Mouse (Mus musculus) lung, embryonic 14.5 days (tissue): ENCODE measurements around the gene Cyp4v3. TPM values are rescaled to one million over a fixed set of nuclear protein-coding genes. Genes with fewer than 3 reads are reported as not detected.

Experiments used
- ATAC-seq: fragments of 200-750 bp; cut with Nextera tagmentation; 2 replicates; pipeline ENCODE4 v1.8.0; 2017; ENCODE audit warnings: mild to moderate bottlenecking, moderate TSS enrichment, moderate library complexity; ENCODE audit not compliant: insufficient read depth
- DNase-seq: peaks from one replicate; pipeline ENCODE4 v3.0.0-alpha.2; 2015
- H3K27ac ChIP-seq: fragments of 300-500 bp; sonication (generic); 2 replicates; pipeline ENCODE4 v1.5.1; 2014; ENCODE audit warnings: low read depth, mild to moderate bottlenecking, moderate library complexity
- H3K27me3 ChIP-seq: fragments of 300-500 bp; sonication (generic); 2 replicates; pipeline ENCODE4 v1.6.1; 2014; ENCODE audit warnings: low read length, control low read depth; ENCODE audit not compliant: insufficient read depth
- H3K36me3 ChIP-seq: fragments of 300-500 bp; sonication (generic); 2 replicates; pipeline ENCODE4 v1.6.1; 2014; ENCODE audit warnings: control low read depth; ENCODE audit not compliant: insufficient read depth
- H3K4me1 ChIP-seq: fragments of 300-500 bp; sonication (generic); 2 replicates; pipeline ENCODE4 v1.6.1; 2014; ENCODE audit warnings: antibody characterized with exemption, control low read depth; ENCODE audit not compliant: insufficient read depth
- H3K4me2 ChIP-seq: fragments of 300-500 bp; sonication (generic); 2 replicates; pipeline ENCODE4 v1.6.1; 2014; ENCODE audit warnings: mild to moderate bottlenecking
- H3K4me3 ChIP-seq: fragments of 300-500 bp; sonication (generic); 2 replicates; pipeline ENCODE4 v1.5.1; 2014; ENCODE audit warnings: low read depth, low read length
- H3K9ac ChIP-seq: fragments of 300-500 bp; sonication (generic); 2 replicates; pipeline ENCODE4 v1.6.1; 2014
- H3K9me3 ChIP-seq: fragments of 300-500 bp; sonication (generic); 2 replicates; pipeline ENCODE4 v1.6.1; 2016; ENCODE audit warnings: low read depth, low read length, control low read depth
- CTCF ChIP-seq: IDR thresholded peaks from 2 replicates; pipeline ENCODE4 v1.5.1; 2016; ENCODE audit warnings: antibody characterized with exemption, low read depth
- WGBS: fragments of 180-500 bp; shearing (Covaris S2); extraction: QIAGEN DNeasy Blood & Tissue Kit; methylation state at CpG from one replicate; pipeline ENCODE4 v1.1.7; 2014; 5-methylcytosine and 5-hydroxymethylcytosine counted together
- polyA plus RNA-seq: library from polyadenylated mRNA; unstranded; fragments of >200 nt; fragmentation: Nextera tagmentation; extraction: Ambion mirVana; gene quantifications from 2 replicates; pipeline ENCODE4 v1.2.1, GENCODE M21; 2014

Gene Cyp4v3
- polyA plus RNA-seq, result 0.75 and 1.5 TPM in 2 replicates

DNA sequence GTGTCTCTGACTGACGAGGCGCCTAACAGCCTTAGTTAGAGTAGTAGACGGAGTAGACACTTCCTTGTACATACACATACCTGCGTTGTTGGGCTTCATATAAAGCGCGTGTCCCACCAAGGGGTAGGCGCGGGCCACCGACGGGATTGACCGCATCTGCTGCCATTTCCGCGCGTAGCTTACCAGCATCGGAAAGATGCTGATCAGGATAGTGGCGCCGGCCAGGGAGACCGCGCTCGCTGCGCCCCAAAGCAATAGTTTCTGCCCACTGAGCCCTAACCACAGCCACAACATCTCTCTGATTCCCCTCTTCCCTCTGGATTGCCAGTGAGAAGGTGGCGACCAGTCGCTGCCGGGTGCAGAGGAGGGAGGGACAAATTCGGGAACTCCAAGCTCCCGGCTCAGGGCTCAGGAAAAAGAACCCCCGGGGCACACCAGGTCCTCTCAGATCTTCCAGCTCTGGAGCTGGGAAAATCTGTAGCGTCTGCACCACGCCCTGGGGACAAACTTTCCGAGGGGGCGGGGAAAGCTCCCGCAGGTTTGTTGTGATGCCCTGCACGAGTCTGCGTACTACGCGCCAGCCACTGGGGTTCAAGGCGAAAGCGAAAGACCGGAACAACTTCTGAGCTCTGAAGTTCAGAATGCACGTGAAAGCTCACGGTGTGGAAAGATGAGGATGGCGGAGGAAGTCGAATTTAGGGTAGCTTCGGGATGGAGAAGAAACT is at the start of gene Cyp4v3:
Gene Cyp4v3, minus strand, starts transcription at position 532 of the 725 bp plus-strand sequence.
- no peaks in the 10 kb centered on the region for H3K4me1 ChIP-seq
- H3K27me3 ChIP-seq, result no peaks in the 10 kb centered on the region
- peak within 1 kb of the TSS; percentile 88 for H3K4me2 ChIP-seq
- 1% methylated on average over 42 of the region's 44 CpGs for WGBS
- peak within 1 kb of the TSS; percentile 19; the same call in 1 of the 2 replicates for H3K27ac ChIP-seq
- H3K9ac ChIP-seq, result peak within 1 kb of the TSS; percentile 61
- H3K9me3 ChIP-seq, result no peaks in the 10 kb centered on the region
- no peak for TF ChIP-seq CTCF
- H3K36me3 ChIP-seq, result no peaks in the 10 kb centered on the region
- H3K4me3 ChIP-seq, result peak within 1 kb of the TSS; percentile 56
- ATAC-seq, result peak; percentile 90
- DNase-seq, result peak; percentile 77

DNA sequence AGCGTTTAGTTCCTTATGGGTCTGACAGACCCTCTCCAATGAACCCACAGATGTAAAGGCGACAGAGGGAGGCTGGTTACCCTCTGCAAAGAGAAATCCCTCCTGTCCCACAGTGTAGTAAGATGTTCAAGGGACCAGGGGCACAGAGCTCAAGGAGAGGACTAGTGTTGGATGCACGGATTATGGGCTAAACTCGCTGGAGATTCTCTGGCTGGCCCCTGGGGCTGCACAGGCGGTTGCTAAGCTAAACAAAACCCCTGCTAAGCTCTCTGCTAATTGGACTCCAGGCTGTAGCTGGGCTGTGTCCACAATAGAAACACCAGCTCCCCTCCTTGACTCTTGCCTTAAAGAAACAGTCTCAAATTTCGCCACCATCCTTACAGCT is 48.9 kb upstream of the Cyp4v3 start, which contains the start of gene Fam149a:
Gene Fam149a, minus strand, starts transcription at position 329 of the 385 bp plus-strand sequence.
- Histone ChIP-seq H3K36me3 (no peaks in the 10 kb centered on the region), H3K4me2 (peak within 1 kb of the TSS; percentile 71), H3K4me1 (peaks cover 9% of the 10 kb centered on the region), H3K27ac (no peak within 1 kb of the TSS), H3K27me3 (peaks cover 10% of the 10 kb centered on the region), H3K9me3 (no peaks in the 10 kb centered on the region), H3K4me3 (peak within 1 kb of the TSS; percentile 32), H3K9ac (peak within 1 kb of the TSS; percentile 32)
- WGBS, result 3% methylated on average over 6 of the region's 6 CpGs
- DNase-seq (peak; percentile 40), ATAC-seq (peak; percentile 68; the same call in 1 of the 2 replicates)
- no peak for TF ChIP-seq CTCF

DNA sequence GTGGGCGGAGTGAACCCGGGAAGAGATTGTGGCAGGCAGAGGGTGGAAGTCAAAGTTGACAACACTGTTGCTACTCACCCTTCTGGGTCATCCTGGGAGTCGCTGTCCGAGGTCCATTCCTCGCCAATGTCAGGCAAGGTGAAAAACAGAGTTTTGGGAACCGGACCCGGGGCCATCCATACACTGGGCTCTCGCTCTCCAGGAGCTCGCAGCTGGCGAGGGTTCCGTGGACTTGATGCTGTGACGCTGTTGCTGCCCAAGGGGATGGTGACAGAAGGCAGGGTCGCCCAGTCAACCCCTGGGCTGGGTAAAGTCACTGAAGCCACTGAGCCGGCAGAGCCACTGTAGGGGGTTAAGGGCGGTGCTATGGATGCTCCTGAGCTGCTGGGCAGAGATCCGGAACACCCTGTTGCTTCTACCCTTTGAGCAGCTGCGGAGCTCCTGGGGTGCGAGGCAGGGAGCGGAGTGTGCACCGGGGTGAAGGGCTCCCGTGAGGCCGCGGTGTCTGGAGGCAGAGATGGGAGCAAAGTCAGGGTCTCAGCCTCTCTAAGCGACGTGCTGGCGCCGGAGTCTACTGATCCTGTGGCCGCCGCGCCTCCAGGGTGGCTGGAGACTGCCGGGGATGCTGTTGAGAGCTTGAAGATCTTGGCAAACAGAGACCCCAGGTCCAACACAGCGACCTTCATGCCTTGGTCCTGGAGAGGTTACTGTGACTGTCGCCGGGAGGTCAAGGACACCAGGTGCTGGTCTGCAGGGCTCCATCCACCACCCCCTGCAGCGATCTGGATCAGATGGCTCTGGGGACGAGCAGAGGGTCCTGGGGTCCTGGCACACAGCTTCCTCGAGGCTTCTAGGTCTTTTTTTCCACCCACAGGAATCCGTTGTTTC is 48.3 kb upstream of the Cyp4v3 start:
- peaks cover 9% of the 10 kb centered on the region for H3K4me1 ChIP-seq
- no peak for TF ChIP-seq CTCF
- peak overlapping the region; percentile 32 for H3K4me3 ChIP-seq
- H3K9ac ChIP-seq, result peak overlapping the region; percentile 32
- H3K27me3 ChIP-seq, result peaks cover 10% of the 10 kb centered on the region
- no peaks in the 10 kb centered on the region for H3K9me3 ChIP-seq
- ATAC-seq, result peak; percentile 68; the same call in 1 of the 2 replicates
- H3K27ac ChIP-seq, result no peak overlapping the region
- 2% methylated on average over 36 of the region's 38 CpGs for WGBS
- H3K4me2 ChIP-seq, result peak overlapping the region; percentile 71
- peak; percentile 13 for DNase-seq
- H3K36me3 ChIP-seq, result no peaks in the 10 kb centered on the region

DNA sequence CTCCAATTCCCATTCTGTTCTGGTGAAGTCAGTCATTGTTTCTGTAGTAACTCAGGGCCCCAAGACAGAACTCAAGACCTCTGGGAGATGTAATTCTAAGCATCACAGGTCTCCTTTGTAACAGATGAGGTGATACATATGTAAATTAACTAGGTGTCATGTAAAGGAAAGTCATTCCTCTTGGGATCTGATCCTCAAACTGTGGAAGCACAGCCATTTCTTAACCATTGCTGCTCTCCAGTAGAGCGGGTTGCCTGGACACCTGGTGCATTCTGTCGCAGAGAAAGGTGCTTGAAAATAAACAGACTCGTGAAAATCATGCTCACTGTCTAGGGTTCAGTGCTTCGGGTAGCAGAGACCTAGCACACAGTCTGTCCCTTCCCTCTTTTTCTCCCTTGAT is 47.6 kb upstream of the Cyp4v3 start:
- DNase-seq (no peak), ATAC-seq (no peak)
- H3K9ac ChIP-seq, result no peak overlapping the region
- no peak for TF ChIP-seq CTCF
- H3K4me3 ChIP-seq, result peak overlapping the region; percentile 32; the same call in 1 of the 2 replicates
- peaks cover 10% of the 10 kb centered on the region for H3K27me3 ChIP-seq
- peak overlapping the region; percentile 71; the same call in 1 of the 2 replicates for H3K4me2 ChIP-seq
- H3K36me3 ChIP-seq, result no peaks in the 10 kb centered on the region
- no peak overlapping the region for H3K27ac ChIP-seq
- H3K9me3 ChIP-seq, result no peaks in the 10 kb centered on the region
- 11% methylated on average over 4 of the region's 4 CpGs for WGBS
- H3K4me1 ChIP-seq, result peaks cover 9% of the 10 kb centered on the region

DNA sequence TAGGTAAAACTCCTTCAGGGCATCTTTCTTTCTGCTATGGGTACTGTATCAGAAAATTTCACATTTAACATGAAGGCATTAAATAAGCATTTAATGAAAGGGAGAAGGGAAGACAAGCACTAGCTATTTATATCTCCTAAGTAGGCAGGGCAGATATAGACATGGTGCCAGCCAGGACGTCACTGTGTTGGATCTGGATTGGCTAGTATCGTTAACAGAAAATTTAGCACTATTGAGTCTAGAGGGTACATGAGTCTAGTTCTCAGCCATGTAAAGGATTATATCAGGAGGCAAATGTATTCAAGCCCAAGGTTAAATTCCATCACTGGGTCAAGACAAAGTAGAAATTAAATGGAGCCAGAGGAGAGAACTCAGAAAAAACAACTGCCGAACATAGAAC is 41.1 kb upstream of the Cyp4v3 start:
- Histone ChIP-seq H3K4me1 (no peaks in the 10 kb centered on the region), H3K27me3 (no peaks in the 10 kb centered on the region), H3K27ac (no peak overlapping the region), H3K4me2 (no peak overlapping the region), H3K4me3 (no peak overlapping the region), H3K9ac (no peak overlapping the region), H3K36me3 (no peaks in the 10 kb centered on the region), H3K9me3 (no peaks in the 10 kb centered on the region)
- WGBS, result 70% methylated on average over 3 of the region's 3 CpGs
- DNase-seq (no peak), ATAC-seq (no peak)
- no peak for TF ChIP-seq CTCF

DNA sequence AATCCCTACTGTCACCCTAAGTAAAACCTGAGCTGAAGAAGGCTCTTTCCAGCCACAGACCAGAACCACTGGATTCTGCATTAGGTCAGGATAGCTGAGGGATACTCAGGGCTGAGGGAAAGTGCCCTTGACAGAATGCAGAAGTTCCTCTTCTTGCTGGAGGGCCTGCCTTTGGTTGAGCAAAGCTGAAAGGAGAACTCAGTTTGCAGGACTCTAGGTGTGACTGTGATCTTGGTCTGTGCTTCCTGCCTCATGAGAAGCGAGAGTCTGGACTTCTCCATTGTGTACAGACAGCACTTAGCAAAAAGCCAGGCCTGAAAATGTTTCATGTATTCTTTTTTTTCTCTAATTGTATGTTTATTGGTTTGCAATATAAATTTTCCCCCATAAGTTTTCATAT is 34.1 kb upstream of the Cyp4v3 start:
- DNase-seq (no peak), ATAC-seq (no peak)
- Histone ChIP-seq H3K9me3 (no peaks in the 10 kb centered on the region), H3K4me3 (no peak overlapping the region), H3K9ac (no peak overlapping the region), H3K36me3 (no peaks in the 10 kb centered on the region), H3K4me2 (no peak overlapping the region), H3K27ac (no peak overlapping the region), H3K4me1 (no peaks in the 10 kb centered on the region), H3K27me3 (no peaks in the 10 kb centered on the region)
- no peak for TF ChIP-seq CTCF
- 83% methylated on average over 1 of the region's 1 CpGs for WGBS

DNA sequence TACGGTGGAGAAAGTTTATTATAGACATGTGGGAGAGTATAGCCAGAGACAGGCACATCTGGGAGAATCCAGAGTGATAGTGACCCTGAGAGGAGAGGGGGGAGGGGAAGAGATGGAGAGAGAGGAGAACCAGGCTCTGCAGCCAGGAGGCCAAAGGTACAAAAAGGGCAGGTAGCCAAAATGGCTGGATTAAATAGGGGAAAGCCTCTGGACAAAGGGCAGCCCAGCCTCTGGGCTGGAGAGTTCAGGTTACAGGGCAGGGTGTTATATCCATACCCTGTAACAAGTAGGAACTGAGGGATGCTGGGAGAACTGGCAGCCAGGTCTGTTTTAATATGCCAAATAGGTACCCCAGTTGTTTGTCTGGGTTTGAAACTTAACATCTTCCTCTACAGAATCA is 30.2 kb upstream of the Cyp4v3 start:
- 45% methylated on average over 1 of the region's 1 CpGs for WGBS
- no peak overlapping the region for H3K4me3 ChIP-seq

More for the DNA sequence above, 30.2 kb upstream of the Cyp4v3 start:
- TF ChIP-seq CTCF, result no peak
- no peak for DNase-seq
- no peaks in the 10 kb centered on the region for H3K27me3 ChIP-seq
- no peaks in the 10 kb centered on the region for H3K4me1 ChIP-seq
- ATAC-seq, result no peak
- no peak overlapping the region for H3K9ac ChIP-seq
- no peak overlapping the region for H3K4me2 ChIP-seq
- H3K9me3 ChIP-seq, result no peaks in the 10 kb centered on the region
- H3K36me3 ChIP-seq, result no peaks in the 10 kb centered on the region
- no peak overlapping the region for H3K27ac ChIP-seq
